Mouse (Mus musculus) thymus, postnatal 4 days (tissue): ENCODE measurements around the gene Slc39a13.
"Not testable (repeated sequence)": the region's sequence is repeated elsewhere in the genome, so short reads cannot be mapped to it uniquely, and the experiment has no call there.

Experiments
- DNase-seq: peaks from one replicate; pipeline ENCODE4 v3.0.0; 2021

The Slc39a13 gene

DNA sequence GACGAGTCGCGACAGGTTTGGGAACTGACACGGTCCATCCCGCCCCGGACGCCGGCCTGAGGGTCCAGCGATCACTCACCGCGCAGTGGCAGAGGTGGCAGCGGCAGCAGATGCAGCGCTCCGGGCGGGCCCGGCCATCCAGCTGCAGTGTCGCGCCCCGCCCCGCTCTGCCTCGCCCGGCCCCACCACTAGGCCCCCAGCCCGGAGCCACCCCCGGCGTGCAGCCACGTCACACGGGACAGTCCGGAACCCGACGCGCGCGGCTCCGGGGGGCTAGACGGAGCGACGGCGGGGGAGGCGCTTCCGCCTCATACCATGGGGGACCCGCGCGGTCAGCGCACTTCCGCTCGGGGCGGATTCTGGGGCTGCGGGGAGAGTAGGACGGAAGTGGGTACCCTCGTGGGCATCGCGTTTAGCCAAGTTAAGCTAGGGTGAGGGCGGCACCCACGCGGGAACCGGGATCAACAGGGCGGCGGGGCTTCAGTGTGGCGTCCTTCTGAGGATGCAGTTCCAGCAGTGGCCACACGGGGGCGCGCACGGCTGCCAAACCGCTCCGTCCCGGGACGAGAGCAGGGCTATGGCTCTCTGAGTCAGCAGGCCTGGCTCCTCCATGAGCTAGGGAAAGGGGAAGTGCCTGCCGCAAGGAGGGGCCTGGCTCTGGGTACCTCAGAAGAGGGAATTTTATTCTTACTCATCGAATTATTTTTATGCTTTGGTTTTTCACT is at the start of gene Slc39a13:
TSS of gene Slc39a13 (minus strand) at position 342 of the 725 bp plus-strand sequence.
- peak; percentile 97 for DNase-seq

DNA sequence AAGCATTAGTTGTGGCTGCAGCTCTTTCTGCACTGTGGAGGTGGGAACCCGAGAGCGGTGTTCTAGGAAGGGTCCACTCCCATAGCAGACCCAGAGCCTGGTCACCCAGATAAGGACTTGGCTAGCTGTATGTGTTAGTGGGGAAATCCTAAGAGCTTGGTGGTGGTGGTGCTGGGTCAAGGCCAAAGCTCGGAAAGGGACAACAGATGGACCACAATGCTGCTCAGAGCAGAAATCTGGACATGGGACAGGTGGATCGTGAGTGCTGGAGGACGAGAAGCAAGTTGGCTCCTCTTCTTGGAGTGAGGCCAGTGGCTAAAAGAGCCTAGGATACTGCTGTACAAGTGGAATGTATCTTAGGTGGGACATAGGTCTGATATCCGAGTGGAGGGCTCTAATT is 49.3 kb upstream of the Slc39a13 start:
- no peak for DNase-seq

DNA sequence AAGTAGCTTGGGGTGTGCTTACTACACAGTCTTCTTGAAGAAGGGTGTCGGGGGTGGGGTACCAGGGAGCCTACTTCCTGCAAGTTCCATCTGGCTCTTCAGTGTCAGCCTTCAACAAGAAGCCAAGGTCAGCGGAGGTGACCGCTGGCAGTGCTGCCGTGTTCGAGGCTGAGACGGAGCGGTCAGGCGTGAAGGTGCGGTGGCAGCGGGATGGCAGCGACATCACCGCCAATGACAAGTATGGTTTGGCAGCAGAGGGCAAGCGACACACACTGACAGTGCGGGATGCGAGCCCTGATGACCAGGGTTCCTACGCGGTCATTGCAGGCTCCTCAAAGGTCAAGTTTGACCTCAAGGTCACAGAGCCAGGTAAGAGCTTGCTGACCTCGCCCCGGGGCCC is 48.8 kb upstream of the Slc39a13 start:
- DNase-seq = no peak

GRCm38 (mm10) chr2:91118647-91119046 is 48.4 kb upstream of the Slc39a13 start:
- DNase-seq = no peak

- DNase-seq = no peak
Observed at GRCm38 (mm10) chr2:91117585-91118275, 47.5 kb upstream of the Slc39a13 start, which contains the start of gene Mybpc3. TSS of gene Mybpc3 (plus strand) at chr2:91118144.

DNA sequence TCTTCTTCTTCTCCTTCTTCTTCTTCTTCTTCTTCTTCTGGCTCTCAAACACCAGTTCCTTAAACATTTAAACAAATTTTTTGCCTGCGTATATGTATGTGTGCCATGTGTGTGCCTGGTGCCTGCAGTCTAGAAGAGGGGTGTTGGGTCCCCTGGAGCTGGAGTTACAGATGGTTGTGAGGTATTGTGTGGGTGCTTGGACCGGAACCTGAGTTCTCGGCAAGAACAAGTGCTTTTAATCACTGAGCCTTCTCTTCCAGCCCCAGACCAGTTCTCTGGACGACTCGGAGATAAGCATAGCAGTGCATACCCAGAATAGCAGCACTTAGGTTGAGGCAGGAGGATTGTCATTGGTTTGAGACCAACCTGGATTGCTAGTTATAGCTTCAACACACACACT is 46.6 kb upstream of the Slc39a13 start:
- DNase-seq = no peak

DNA sequence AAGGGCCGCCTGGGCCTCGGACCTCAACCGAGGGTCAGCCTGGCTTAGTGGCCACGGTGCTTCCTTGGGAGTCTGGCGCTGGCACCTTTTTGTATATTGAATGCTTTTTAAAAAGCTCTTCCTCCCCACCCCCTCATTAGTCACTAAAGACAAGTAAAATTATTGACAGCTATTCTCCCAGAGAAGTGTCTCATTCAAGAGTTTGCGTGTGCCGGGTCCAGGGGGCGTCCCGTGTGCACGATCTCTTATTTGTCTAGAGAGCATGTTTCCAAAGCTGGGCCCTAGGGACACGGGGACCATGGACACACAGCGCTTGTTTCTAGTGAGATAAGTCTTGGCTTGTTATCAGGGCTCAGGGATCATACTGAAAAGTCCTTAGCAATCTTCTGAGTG is 45.4 kb upstream of the Slc39a13 start:
- no peak for DNase-seq

DNA sequence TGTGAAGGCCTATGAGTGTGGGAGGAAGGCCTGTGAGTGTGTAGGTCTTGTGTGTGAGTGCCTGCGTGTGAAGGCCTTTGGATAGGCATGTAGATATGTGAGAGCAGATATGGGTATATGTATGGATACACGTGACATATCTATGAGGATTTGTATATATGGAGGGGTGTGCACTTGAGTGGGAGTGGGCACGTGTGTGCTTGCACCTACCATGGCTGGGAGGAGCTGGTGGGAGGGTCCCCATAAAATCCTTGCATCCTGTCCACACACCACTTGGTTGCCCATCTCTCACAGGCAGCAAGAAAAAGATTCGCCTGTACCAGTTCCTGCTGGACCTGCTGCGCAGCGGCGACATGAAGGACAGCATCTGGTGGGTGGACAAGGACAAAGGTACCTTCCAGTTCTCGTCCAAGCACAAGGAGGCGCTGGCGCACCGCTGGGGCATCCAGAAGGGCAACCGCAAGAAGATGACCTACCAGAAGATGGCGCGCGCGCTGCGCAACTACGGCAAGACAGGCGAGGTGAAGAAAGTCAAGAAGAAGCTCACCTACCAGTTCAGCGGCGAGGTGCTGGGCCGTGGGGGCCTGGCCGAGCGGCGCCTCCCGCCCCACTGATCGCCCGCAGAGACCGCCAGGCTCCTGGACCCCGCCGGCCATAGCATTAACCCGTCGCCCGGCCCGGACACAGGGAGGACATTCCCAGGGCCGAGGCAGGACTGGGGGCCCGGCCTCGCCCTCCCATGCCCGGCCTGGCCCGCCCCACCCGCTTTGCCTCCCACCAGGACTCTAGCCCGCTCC is 44.8 kb upstream of the Slc39a13 start:
- DNase-seq = peak; percentile 89

DNA sequence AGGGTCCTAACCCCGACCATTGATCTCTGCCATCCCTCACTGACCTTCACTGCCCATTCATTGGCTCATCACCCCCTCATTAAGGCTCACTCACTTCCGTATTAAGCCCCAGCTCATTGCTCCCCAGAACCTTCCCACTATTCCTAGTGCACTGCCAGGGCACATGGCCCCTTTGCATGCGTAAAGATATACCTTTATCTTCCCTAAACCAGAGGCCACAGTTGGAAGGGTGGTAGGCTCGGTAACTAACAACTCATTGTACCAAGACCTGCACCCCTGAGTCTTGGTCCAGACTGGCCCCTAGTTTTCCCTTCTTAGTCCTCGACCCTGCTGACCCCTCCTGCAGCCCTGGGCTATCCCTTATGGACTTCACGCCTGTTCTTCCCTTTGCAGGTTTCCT is 43.6 kb upstream of the Slc39a13 start:
- DNase-seq = no peak

DNA sequence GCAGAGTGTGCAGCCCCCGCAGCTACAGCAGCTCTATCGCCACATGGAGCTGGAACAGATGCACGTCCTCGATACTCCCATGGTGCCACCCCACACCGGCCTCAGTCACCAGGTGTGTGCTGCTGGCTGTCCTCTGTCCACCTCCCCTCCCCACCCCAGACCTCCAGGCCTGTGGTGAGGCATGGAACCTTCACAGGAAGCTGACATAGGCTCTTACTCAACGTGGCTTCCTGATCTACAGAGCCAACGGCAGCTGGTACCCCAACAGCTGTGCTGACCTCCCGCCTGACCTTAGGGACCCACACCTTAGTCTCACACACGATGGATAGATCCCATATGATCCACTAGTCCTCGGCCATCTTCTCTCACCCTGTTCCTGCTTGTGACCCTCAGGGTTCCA is 43.1 kb upstream of the Slc39a13 start:
- DNase-seq = no peak

DNA sequence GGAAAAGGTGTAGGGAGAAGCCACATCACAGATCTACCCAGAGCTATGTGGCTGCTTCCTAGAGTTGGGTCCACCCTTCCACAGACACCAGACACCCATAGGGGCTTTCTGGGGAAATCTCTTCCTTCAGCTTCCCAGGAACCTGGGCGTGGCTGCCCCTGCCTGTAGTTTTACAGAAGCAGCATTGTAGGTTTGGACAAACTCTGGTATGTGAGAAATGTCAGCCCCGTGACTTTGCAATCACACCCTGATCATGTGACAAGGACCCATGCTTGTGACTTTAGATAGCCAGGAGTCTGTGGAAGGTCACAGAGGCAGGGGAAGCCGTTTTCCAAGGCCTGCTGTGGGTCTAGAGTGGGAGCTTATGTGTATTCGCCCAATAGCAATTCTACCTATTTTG is 42.3 kb upstream of the Slc39a13 start:
- no peak for DNase-seq

DNA sequence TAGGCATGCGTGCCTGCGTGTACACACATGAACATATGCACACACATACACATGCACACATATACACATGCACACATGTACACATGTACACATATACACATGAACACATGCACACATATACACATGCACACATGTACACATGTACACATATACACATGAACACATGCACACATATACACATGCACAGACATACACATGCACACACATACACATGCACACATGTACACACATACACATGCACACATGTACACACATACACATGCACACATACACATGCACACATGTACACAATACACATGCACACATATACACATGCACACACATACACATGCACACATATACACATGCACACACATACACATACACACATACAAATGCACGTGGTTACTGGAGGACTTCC is 41.6 kb upstream of the Slc39a13 start:
- DNase-seq = not testable (repeated sequence)

GRCm38 (mm10) chr2:91110429-91110828 is 40.2 kb upstream of the Slc39a13 start:
- DNase-seq = no peak

DNA sequence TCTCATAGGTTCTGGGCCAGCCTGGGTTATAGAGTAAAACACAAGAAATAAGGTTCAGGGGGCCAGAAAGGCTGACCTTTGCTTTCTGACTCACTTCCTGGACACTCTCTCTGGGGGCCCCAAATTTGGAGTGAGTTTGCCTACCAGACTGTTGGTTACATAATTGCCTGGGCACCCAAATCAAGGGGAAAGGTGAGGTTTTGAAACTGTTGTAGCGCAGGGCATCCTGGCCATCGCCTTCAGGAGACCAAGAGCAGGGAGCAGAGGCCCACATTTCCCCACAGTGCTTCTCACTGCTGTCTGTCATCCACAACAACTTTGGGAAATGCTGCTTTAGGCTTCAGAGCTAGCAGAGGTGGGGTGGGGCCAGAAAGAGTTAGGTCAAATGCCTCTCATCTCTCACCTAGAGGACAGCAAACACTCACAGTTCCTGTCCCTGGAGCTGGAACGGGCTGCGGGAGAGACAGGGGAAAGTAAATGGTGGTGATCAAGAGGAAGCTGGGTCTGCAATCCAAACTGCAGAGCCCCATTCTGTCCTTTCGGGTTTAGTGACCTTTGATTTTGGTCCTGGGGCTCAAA is 39.7 kb upstream of the Slc39a13 start:
- no peak for DNase-seq

DNA sequence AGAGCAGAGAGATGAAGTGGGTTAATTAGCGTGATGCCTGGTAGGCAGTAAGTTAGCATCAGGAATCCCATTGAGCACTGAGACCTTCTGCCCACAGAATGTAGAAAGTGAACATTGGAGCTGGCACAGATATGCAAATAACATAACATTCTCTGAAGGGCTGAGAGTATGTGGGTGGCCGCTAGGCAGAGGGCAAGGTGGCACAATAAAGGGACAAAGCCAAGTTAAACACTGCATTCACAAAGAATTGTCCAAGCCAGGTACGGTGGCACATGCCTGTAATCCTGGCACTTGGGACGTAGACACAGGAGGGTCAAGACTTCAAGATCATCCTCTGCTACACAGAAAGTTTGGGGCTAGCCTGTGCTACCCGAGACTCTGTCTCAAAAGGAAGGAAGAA is 39.0 kb upstream of the Slc39a13 start:
- DNase-seq = no peak

DNA sequence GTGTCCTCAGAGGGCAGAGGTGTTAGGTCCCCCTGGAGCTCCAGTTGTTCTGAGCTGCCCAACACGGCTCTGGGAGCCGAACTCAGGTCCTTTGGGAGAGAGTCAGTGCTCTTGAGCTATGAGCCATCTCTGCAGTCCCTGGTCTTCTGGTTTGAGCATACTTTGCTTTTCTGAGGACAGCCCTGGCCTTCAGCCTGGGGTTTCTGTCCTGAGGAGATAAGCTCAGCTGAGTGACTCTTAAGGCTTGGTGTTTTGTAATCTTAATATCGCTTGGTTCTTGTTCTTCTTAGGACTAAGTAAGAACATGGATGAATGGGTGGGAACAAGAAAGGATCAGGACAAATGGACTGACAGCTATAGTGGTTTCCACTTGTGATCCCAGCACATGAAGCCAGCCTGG is 37.9 kb upstream of the Slc39a13 start:
- DNase-seq = no peak

DNA sequence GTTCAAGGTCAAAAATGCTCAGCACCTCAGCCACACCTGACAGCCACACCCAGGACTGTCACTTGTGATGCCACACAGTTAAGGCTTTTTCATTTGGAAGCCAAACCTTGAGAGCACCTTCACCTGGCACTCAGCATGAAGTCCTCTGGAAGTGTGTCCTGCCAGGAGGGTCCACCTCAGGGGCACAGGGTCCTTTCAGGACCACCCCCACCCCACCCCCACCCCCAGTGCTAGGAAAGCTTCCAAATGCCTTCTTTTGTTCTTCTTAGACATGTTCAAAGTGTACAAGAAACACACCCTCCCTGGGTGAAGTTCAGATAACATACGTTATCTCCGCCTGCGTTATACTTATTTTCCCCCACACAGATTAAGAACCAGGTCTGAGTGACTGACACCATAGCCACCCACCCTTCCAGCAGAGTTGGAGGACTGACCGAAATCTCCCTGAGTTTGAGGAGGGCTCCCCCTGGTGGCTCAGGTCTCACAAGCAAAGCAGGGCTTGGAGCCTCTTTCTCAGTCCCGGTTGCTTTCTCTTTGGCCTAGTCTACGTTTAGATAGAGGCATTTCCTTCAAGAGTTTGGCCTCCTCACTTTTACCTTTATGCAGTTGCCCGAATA is 31.0 kb upstream of the Slc39a13 start:
- DNase-seq = peak; percentile 98

- DNase-seq = no peak
Observed at GRCm38 (mm10) chr2:91098156-91098555, 27.9 kb upstream of the Slc39a13 start.

DNA sequence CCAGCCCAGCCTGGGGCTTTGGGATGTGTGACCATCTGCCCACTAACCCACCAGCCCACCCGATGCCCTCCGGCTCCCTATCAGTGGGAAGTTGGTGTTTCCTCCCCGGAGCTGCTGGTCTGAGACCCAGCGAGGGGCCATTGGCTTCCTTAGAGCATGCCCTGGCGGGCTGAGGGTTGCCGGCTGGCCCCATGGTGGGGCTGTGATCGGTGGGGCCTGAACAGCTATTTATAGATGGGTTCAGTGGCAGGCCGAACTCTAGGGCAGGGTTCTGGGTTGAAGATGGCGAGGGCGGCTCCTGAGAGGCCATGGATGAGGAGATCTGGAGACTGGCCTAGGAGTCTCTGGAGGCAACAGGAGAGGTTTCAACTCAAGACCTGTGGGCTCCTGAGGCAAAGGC is 26.8 kb upstream of the Slc39a13 start:
- DNase-seq = no peak

GRCm38 (mm10) chr2:91096524-91096923 is 26.3 kb upstream of the Slc39a13 start:
- no peak for DNase-seq

GRCm38 (mm10) chr2:91090827-91091226 is 20.6 kb upstream of the Slc39a13 start:
- DNase-seq = no peak

DNA sequence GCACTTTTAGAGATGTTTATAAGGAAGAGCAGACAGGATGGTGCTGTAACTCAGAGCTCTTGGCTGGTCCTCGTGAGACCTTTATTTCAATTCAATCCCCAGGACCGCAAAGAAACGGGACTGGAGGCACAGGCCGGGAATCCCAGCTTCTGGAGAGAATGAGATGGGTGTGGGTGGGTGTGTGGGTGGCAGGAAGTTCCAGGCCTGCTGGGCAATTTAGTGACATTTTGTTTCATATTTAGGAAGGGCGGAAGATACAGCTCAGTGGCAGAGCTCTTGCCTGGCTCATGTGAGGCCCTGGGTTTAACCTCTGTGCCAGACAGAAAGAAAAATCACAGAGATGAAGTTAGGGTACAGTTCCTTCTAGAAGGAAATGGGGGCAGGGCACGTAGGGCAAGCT is 20.0 kb upstream of the Slc39a13 start:
- no peak for DNase-seq

DNA sequence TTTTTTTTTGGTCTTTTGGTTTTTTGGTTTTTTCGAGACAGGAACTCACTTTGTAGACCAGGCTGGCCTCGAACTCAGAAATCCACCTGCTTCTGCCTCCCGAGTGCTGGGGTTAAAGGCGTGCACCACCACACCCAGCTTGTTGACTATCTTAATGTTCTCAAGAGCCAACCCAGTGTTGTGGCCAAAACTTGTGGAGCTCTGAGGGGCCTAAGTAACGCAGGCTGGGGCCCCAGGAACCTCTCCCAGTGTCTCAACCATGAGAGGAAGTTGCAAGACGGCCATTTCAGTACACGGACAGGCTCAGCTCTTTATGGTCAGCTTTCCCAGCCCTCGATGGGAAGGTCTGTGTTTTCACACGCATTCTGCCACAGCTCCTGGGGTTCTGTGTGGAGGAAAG is 18.8 kb upstream of the Slc39a13 start:
- no peak for DNase-seq
